Mouse (Mus musculus) erythroblast, adult 5-6 weeks (primary cell): ENCODE data around the gene Eri2. TPM values are rescaled to one million over a fixed set of nuclear protein-coding genes. Genes with fewer than 3 reads are reported as not detected.

Experiments
- ATAC-seq: replicated peaks from 2 replicates; pipeline ENCODE4 v1.8.0; 2016; ENCODE audit warnings: moderate number of reproducible peaks, mild to moderate bottlenecking, moderate TSS enrichment, inconsistent platforms; ENCODE audit not compliant: poor library complexity, low FRiP score, severe bottlenecking
- total RNA-seq, 2 experiments: library from RNA; stranded (forward) in 1 of 2; stranded (reverse) in 1 of 2; fragments of 150-400 nt in 1 of 2; fragments of 200-764, 138-1000 nt in 1 of 2; gene quantifications; 2 replicates each; pipeline versions ENCODE4 v1.2.3 to v1.2.4; 2015 to 2017; ENCODE audit warnings: low replicate concordance in 2 of 2

Gene Eri2
- total RNA-seq (2015; ENCODE audit: low replicate concordance) (2.9 and 9.2 TPM in 2 replicates), total RNA-seq (2017; ENCODE audit: low replicate concordance) (3.2 and 8.4 TPM in 2 replicates)

GRCm38 (mm10) chr7:119793586-119794250, at the start of gene Eri2, which contains the start of gene Rexo5:
Eri2 (minus strand) TSS chr7:119794058.
Rexo5 (plus strand) TSS chr7:119794006.
- peak; percentile 97 for ATAC-seq

- no peak for ATAC-seq
Observed at GRCm38 (mm10) chr7:119841820-119842449, 48.1 kb upstream of the Eri2 start.

DNA sequence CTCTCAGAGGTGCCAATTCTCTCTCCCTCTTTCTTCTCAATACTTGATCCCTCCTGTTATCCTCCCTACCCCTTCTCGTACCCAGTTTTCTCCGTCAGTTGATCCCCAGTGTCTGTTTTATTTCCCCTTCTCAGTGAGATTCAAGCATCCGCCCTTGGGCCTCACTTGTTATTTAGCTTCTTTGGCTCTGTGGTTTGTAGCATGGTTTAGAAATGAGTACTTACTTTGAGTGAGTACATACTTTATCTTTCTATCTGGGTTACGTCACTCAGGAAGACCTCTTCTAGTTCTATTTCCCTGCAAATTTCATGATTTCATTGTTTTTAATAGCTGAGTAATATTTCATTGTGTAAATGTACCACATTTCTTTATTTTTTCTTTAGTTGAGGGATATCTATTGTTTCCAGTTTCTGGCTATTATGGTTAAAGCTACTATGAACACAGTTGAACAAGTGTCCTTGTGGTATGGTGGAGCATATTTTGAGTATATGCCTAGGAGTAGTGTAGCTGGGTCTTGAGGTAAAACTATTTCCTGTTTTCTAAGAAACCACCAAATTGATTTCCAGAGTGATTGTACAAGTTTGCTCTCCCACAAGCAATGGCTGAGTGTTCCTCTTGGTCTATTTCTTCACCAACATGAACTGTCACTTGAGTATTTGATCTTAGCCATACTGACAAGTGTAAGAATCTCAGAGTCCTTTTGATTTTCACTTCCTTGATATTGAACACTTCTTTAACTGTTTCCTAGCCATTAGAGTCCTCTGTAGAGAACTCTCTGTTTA, 42.3 kb upstream of the Eri2 start:
- no peak for ATAC-seq

DNA sequence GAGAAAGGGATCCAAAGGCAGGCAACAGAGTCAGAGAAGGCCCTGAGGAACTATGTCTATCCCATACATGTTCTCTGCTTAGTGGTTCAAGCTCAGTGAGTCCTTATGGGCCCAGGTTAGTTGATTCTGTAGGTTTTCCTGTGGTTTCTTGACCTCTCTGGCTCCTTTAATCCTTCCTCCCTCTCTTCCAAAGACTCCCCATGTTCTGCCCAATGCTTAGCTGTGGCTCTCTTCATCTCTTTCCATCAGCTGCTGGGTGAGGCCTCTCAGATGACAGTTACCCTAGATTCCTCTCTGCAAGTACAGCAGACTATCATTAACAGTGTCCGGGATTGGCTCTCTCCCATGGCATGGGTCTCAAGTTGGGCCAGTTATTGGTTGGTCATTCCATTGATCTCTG, 41.5 kb upstream of the Eri2 start:
- ATAC-seq = no peak

GRCm38 (mm10) chr7:119808723-119809122, 14.9 kb upstream of the Eri2 start:
- no peak for ATAC-seq

- no peak for ATAC-seq
Observed at GRCm38 (mm10) chr7:119807396-119807795, 13.5 kb upstream of the Eri2 start.

DNA sequence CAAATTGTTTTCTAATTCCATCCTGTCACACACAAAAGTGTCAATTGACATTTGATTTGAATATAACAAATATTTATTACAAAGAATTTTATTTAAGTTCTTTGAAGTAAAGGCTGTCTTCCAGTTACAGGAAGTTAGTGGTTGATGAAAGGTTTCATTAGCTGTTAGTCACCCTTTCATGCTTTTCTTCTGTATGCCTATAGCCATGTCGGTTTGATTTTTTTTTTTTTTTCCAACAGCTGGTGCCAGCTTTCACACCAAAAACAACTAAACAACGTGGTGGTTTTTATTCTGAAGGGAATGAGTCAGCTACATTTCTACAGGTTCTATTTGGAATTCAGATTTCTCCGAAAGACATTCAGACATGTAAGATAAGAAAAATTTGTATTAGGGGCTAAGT, 7.1 kb upstream of the Eri2 start:
- no peak for ATAC-seq

- no peak for ATAC-seq
Observed at GRCm38 (mm10) chr7:119800488-119800887, 6.6 kb upstream of the Eri2 start.

DNA sequence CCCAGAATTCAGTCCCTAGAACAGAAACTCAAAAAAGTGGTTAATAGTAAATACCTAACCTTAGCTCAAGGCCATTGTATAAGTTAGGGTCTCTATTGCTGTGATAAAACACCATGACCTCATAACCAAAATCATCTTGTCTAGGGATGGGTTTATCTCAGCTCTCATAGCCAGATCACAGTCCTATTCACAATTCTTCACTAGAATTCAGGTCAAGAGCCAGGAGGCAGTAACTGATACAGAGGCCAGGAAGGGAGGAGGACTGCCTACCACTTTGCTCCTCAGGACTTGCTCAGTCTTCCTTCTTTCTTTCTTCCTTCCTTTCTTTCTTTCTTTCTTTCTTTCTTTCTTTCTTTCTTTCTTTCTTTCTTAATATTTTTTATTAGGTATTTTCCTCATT, 1.5 kb upstream of the Eri2 start:
- ATAC-seq = no peak

- peak; percentile 79 for ATAC-seq
Observed at GRCm38 (mm10) chr7:119794251-119794638, 387 bp upstream of the Eri2 start.

GRCm38 (mm10) chr7:119789024-119789423, 4.8 kb downstream of the Eri2 start:
- no peak for ATAC-seq

DNA sequence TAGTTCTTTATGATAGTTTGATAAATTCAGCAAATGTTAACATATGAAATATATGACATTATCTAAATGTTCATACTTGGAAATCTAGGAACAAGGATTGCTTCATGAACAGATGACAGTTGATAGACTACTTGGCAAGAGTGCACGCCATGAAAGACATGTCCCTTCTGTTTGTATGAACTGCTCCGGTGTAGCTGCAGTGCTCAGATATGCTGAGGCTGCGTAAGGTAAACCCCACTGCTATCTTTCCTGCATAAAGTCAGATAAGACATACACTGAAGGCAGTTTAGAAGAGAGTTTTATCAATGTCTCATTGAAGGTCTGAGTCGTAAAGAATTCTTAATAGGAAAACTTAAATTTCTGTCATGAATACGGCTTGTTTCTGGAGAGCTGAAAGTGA, 8.9 kb downstream of the Eri2 start:
- peak; percentile 71 for ATAC-seq

DNA sequence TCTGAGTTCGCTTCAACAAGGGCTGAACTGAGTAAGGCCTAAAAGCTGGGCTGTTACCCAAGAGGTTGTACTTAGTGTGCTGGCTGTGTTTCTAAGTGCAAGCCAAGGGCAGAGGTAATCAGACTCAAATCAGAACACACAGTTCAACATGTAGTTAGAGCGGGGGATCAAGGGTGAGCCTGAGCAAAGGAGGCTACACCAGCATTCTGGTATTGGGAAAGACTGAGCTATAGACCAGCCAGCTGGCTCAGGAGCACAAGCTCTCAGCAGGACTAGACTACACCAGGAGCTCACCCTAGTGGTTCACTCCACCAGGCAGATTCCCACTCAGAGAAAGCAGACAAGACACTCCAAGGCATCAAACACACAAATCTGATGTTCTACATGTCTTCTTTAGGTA, 10.4 kb downstream of the Eri2 start:
- ATAC-seq = no peak

GRCm38 (mm10) chr7:119769895-119770294, 24.0 kb downstream of the Eri2 start:
- no peak for ATAC-seq

- no peak for ATAC-seq
Observed at GRCm38 (mm10) chr7:119766996-119767395, 26.9 kb downstream of the Eri2 start.

GRCm38 (mm10) chr7:119764377-119764776, 29.5 kb downstream of the Eri2 start:
- ATAC-seq = no peak

DNA sequence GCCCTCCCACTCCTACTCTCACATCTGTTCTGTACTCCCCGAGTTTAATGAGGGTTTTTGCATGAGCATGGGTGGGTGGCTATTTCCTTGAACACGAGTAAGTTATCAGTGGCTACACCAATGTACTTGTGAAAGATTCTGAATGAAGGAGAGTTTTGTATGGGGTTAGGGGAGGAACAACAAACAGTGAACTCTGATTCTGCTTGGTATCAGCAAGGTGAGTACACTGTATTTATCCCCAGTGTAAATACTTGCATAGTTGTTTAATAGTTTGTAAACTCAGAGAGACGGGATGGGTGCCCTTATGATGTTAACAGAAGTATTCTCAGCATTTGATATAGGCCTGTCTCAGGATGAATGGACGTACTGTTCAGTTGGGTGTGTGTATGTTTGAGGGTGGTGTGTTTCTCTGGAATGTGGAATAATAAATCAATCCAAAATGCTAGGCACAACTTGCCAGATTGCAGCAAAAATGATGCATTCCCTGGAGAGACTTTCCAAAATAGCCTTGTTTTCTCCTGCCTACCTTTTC, 31.6 kb downstream of the Eri2 start:
- no peak for ATAC-seq

DNA sequence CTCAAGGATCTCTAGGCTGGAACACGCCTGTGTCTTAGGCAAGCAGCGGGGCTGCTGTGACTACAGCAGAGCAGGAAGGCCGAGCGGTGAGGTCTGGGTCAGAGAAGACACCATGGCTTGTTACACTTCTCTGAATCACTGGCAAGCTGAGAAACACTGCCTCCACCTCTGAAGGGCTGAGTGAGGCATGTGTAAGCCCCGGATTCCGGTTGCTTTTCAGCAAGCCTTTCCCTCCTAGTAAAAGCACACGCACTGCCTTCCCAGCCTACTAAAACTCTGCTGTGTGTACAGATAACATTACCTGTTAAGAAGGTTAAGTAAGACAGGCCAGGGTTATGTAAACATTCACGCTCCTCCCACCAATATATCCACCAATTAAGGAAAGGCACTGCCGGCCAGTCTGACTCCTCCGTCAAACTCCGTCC, 33.3 kb downstream of the Eri2 start, which contains the start of gene Acsm3:
TSS of gene Acsm3 (plus strand) at position 397 of the 425 bp plus-strand sequence.
- ATAC-seq = no peak

GRCm38 (mm10) chr7:119753696-119754095, 40.2 kb downstream of the Eri2 start:
- no peak for ATAC-seq

DNA sequence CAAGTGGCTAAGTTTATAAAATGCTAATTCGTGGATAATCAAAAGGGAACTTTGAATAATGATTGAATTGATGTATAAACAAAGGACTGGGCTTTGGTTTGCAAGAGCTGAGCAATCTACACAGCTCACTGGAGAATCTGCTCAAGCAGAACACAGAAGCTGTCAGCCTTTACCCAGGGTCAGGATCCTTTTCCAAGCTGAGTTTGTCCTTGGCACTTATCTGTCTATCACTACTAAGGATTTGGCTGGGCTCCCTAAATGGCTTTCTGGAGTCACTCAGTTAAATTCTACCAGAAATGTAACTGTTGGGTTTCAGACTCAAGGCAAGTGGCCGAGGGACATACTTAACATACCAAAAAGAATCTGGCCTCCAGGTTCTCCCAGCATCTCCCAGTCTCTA, 43.9 kb downstream of the Eri2 start:
- ATAC-seq = no peak
